13 mouse cellular contexts compared by ENCODE assay signal in the genomic region with DNA sequence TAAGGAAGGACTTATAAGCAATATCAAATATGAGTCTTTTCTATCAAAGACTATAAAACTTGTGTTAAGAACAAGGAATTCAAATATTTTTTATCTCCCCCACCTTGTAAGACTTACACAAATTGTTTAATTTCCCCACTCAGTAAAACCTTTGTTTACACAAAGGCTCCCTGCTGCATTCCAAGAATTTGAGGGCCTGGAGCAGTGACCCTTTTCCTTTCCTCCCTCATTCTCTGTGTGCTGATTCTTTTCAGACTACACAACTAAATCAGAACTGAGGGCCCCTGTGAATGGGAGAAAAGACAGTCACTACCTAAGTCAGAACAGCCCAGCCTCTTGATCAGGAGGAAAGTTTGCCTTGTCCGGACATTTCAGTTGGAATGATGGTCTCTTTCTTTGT. TPM values are rescaled to one million over a fixed set of nuclear protein-coding genes. Genes with fewer than 3 reads are reported as not detected.
DNase-seq lines count a peak whose midpoint lies in the region; ATAC-seq lines count a peak whose summit lies in the region.
"Had no signal": no experiment of that assay in that cellular context is flagged by ENCODE, and none has a peak within 500 bp of the region (broad histone marks: within the 10 kb centered on the region; RNA-seq: fewer than 3 reads in every experiment).

No protein-coding gene starts in this region.

- no peak for ATAC-seq in hindbrain, embryonic 12.5 days (ENCODE audit: low FRiP score)
- no peak for ATAC-seq in hindbrain, embryonic 13.5 days (ENCODE audit: low FRiP score)
- no peak for ATAC-seq in neural tube, embryonic 13.5 days (ENCODE audit: low read depth)
- ATAC-seq in frontal cortex, adult (ENCODE audit: low TSS enrichment): no peak
- ATAC-seq: activated CD4-positive, CD25-positive, alpha-beta regulatory T cell, adult 4 months; forebrain, postnatal 0 days; midbrain, embryonic 16.5 days had no signal

- DNase-seq in embryo, embryonic 10.5 days (ENCODE audit: low spot score): peak; percentile 36
- no peak for DNase-seq in embryo, embryonic 11 days
- DNase-seq in neural tube, embryonic 10.5 days (ENCODE audit: extremely low spot score, low spot score): no peak
- DNase-seq in cerebellum, adult 11-12 months: no peak
- DNase-seq: forebrain, postnatal 0 days; thymus, postnatal 36 days had no signal

- H3K27ac ChIP-seq in hindbrain, embryonic 12.5 days: peak overlapping the region; percentile 55; the same call in 1 of the 2 replicates
- H3K27ac ChIP-seq in hindbrain, embryonic 13.5 days: no peak overlapping the region
- H3K27ac ChIP-seq in neural tube, embryonic 13.5 days (replicated peaks): peak overlapping the region; percentile 7; the same call in 1 of the 2 replicates

- H3K4me3 ChIP-seq in hindbrain, embryonic 12.5 days: no peak overlapping the region
- H3K4me3 ChIP-seq in hindbrain, embryonic 13.5 days: no peak overlapping the region
- no peak overlapping the region for H3K4me3 ChIP-seq in neural tube, embryonic 13.5 days

- no peaks in the 10 kb centered on the region for H3K9me3 ChIP-seq in hindbrain, embryonic 12.5 days (replicated peaks)
- no peaks in the 10 kb centered on the region for H3K9me3 ChIP-seq in hindbrain, embryonic 13.5 days
- no peaks in the 10 kb centered on the region for H3K9me3 ChIP-seq in neural tube, embryonic 13.5 days

- WGBS in hindbrain, embryonic 12.5 days: 13% methylated on average over 1 of the region's 1 CpGs
- WGBS in hindbrain, embryonic 13.5 days: 21% methylated on average over 1 of the region's 1 CpGs
- 13% methylated on average over 1 of the region's 1 CpGs for WGBS in neural tube, embryonic 13.5 days

- no peak overlapping the region for H3K9ac ChIP-seq in hindbrain, embryonic 12.5 days
- H3K9ac ChIP-seq in hindbrain, embryonic 13.5 days: no peak overlapping the region
- H3K9ac ChIP-seq in neural tube, embryonic 13.5 days: no peak overlapping the region
- H3K9ac ChIP-seq: forebrain, postnatal 0 days had no signal

- H3K36me3 ChIP-seq in hindbrain, embryonic 12.5 days: no peaks in the 10 kb centered on the region
- no peaks in the 10 kb centered on the region for H3K36me3 ChIP-seq in hindbrain, embryonic 13.5 days
- H3K36me3 ChIP-seq in neural tube, embryonic 13.5 days: no peaks in the 10 kb centered on the region

- no peak overlapping the region for H3K4me2 ChIP-seq in hindbrain, embryonic 12.5 days (replicated peaks)
- no peak overlapping the region for H3K4me2 ChIP-seq in hindbrain, embryonic 13.5 days
- H3K4me2 ChIP-seq in neural tube, embryonic 13.5 days: no peak overlapping the region

- H3K27me3 ChIP-seq in hindbrain, embryonic 12.5 days: no peaks in the 10 kb centered on the region
- no peaks in the 10 kb centered on the region for H3K27me3 ChIP-seq in hindbrain, embryonic 13.5 days
- no peaks in the 10 kb centered on the region for H3K27me3 ChIP-seq in neural tube, embryonic 13.5 days

- H3K4me1 ChIP-seq in hindbrain, embryonic 12.5 days: peaks cover 25% of the 10 kb centered on the region
- peaks cover 20% of the 10 kb centered on the region for H3K4me1 ChIP-seq in hindbrain, embryonic 13.5 days (replicated peaks)
- peaks cover 22% of the 10 kb centered on the region for H3K4me1 ChIP-seq in neural tube, embryonic 13.5 days (replicated peaks)

RNA-seq across cellular contexts. Expression of a gene that starts 5.9 kb away (rescaled TPM):
- polyA plus RNA-seq in hindbrain, embryonic 12.5 days (2016; fragmentation: Nextera tagmentation; extraction: Ambion mirVana): 9.6 and 14.4 TPM in 2 replicates
- polyA plus RNA-seq in hindbrain, embryonic 13.5 days (2015; fragmentation: Nextera tagmentation; extraction: Ambion mirVana): 5.1 and 6.8 TPM in 2 replicates
- polyA plus RNA-seq in neural tube, embryonic 13.5 days (2015; fragmentation: Nextera tagmentation; extraction: Ambion mirVana): 9.3 and 15.8 TPM in 2 replicates

RNA-seq across cellular contexts. Expression of a gene that starts 13.1 kb away (rescaled TPM):
- 1.9 and 3.6 TPM in 2 replicates for polyA plus RNA-seq in hindbrain, embryonic 12.5 days (2016; fragmentation: Nextera tagmentation; extraction: Ambion mirVana)
- polyA plus RNA-seq in hindbrain, embryonic 13.5 days (2015; fragmentation: Nextera tagmentation; extraction: Ambion mirVana): 1.4 and 1.8 TPM in 2 replicates
- 2.2 and 8.9 TPM in 2 replicates for polyA plus RNA-seq in neural tube, embryonic 13.5 days (2015; fragmentation: Nextera tagmentation; extraction: Ambion mirVana)
- polyA plus RNA-seq: activated CD4-positive, CD25-positive, alpha-beta regulatory T cell, adult 4 months had no signal

RNA-seq across cellular contexts. Expression of a gene that starts 20.1 kb away (rescaled TPM):
- polyA plus RNA-seq in hindbrain, embryonic 12.5 days (2016; fragmentation: Nextera tagmentation; extraction: Ambion mirVana): 0.30 TPM in 1 of 2 replicates, not detected in the other
- not detected in 2 replicates for polyA plus RNA-seq in hindbrain, embryonic 13.5 days (2015; fragmentation: Nextera tagmentation; extraction: Ambion mirVana)
- polyA plus RNA-seq in neural tube, embryonic 13.5 days (2015; fragmentation: Nextera tagmentation; extraction: Ambion mirVana): 0.39 TPM in 1 of 2 replicates, not detected in the other
- polyA plus RNA-seq: activated CD4-positive, CD25-positive, alpha-beta regulatory T cell, adult 4 months; forebrain, postnatal 0 days; midbrain, embryonic 16.5 days had no signal

RNA-seq across cellular contexts. Expression of a gene that starts 43.9 kb away (rescaled TPM):
- 1.8 and 5.8 TPM in 2 replicates for polyA plus RNA-seq in hindbrain, embryonic 12.5 days (2016; fragmentation: Nextera tagmentation; extraction: Ambion mirVana)
- 1.1 and 2.5 TPM in 2 replicates for polyA plus RNA-seq in hindbrain, embryonic 13.5 days (2015; fragmentation: Nextera tagmentation; extraction: Ambion mirVana)
- 2.4 and 8.4 TPM in 2 replicates for polyA plus RNA-seq in neural tube, embryonic 13.5 days (2015; fragmentation: Nextera tagmentation; extraction: Ambion mirVana)
- polyA plus RNA-seq: small intestine, adult 2 months had no signal
